Mouse (Mus musculus) liver, postnatal 0 days (tissue): ENCODE data around the gene Myh9. TPM values are rescaled to one million over a fixed set of nuclear protein-coding genes. Genes with fewer than 3 reads are reported as not detected.
A peak's percentile ranks its signal among the peaks of the same experiment; 100 is the strongest.
"Not testable (repeated sequence)": the region's sequence is repeated elsewhere in the genome, so short reads cannot be mapped to it uniquely, and the experiment has no call there.

Experiments used
- ATAC-seq: fragments of 200-750 bp; cut with Nextera tagmentation; 2 replicates; pipeline ENCODE4 v1.8.0; 2017; ENCODE audit warnings: mild to moderate bottlenecking, moderate library complexity
- DNase-seq: peaks from one replicate; pipeline ENCODE4 v3.0.0-alpha.2; 2016
- H3K27ac ChIP-seq: fragments of 300-500 bp; sonication (generic); 2 replicates; pipeline ENCODE4 v1.5.1; 2014; ENCODE audit warnings: antibody characterized with exemption, moderate library complexity, mild to moderate bottlenecking, low read depth
- H3K27me3 ChIP-seq: fragments of 300-500 bp; sonication (generic); 2 replicates; pipeline ENCODE4 v1.6.1; 2014; ENCODE audit warnings: low read length, control low read depth, mixed read lengths; ENCODE audit not compliant: insufficient read depth
- H3K36me3 ChIP-seq: fragments of 300-500 bp; sonication (generic); replicated peaks from 2 replicates; pipeline ENCODE4 v1.6.1; 2014; ENCODE audit warnings: mild to moderate bottlenecking, control low read depth, low read length, moderate library complexity, mixed read lengths; ENCODE audit not compliant: insufficient read depth
- H3K4me1 ChIP-seq: fragments of 300-500 bp; sonication (generic); 2 replicates; pipeline ENCODE4 v1.6.1; 2014; ENCODE audit warnings: antibody characterized with exemption, mild to moderate bottlenecking, control low read depth; ENCODE audit not compliant: insufficient read depth
- H3K4me2 ChIP-seq: fragments of 300-500 bp; sonication (generic); 2 replicates; pipeline ENCODE4 v1.6.1; 2014; ENCODE audit warnings: low read depth, mild to moderate bottlenecking, low read length, moderate library complexity, mixed read lengths
- H3K4me3 ChIP-seq: fragments of 300-500 bp; sonication (generic); 2 replicates; pipeline ENCODE4 v1.5.1; 2014; ENCODE audit warnings: low read depth, low read length
- H3K9ac ChIP-seq: fragments of 300-500 bp; sonication (generic); replicated peaks from 2 replicates; pipeline ENCODE4 v1.6.1; 2014; ENCODE audit warnings: mild to moderate bottlenecking, moderate library complexity
- H3K9me3 ChIP-seq: fragments of 300-500 bp; sonication (generic); 2 replicates; pipeline ENCODE4 v1.6.1; 2016; ENCODE audit warnings: mild to moderate bottlenecking, control low read depth, low read length, mixed read lengths
- CTCF ChIP-seq: sonication (generic); IDR thresholded peaks from 2 replicates; pipeline ENCODE4 v1.5.1; 2016; ENCODE audit warnings: antibody characterized with exemption, low read depth
- WGBS: fragments of 180-500 bp; shearing (Covaris S2); extraction: QIAGEN DNeasy Blood & Tissue Kit; methylation state at CpG from one replicate; pipeline ENCODE4 v1.1.7; 2014; ENCODE audit not compliant: insufficient replicate concordance; 5-methylcytosine and 5-hydroxymethylcytosine counted together
- polyA plus RNA-seq: library from polyadenylated mRNA; unstranded; fragments of >200 nt; fragmentation: Nextera tagmentation; extraction: Ambion mirVana; gene quantifications from 2 replicates; pipeline ENCODE4 v1.2.1, GENCODE M21; 2015

The Myh9 gene
- polyA plus RNA-seq, 1 experiment from 2014 or later, result 22.4 TPM

GRCm38 (mm10) chr15:77727139-77727538, 114.8 kb downstream of the Myh9 start:
- not testable (repeated sequence) for H3K27ac ChIP-seq, H3K9me3 ChIP-seq, H3K4me3 ChIP-seq, ATAC-seq, H3K36me3 ChIP-seq, H3K9ac ChIP-seq, H3K27me3 ChIP-seq, H3K4me2 ChIP-seq, DNase-seq, H3K4me1 ChIP-seq
- peak; percentile 66 for TF ChIP-seq CTCF
- WGBS, result 14% methylated on average over 3 of the region's 3 CpGs

- H3K4me3 ChIP-seq, H3K9me3 ChIP-seq, ATAC-seq, H3K27ac ChIP-seq, H3K4me1 ChIP-seq, H3K27me3 ChIP-seq, H3K9ac ChIP-seq, DNase-seq, H3K36me3 ChIP-seq, H3K4me2 ChIP-seq: not testable (repeated sequence)
- 47% methylated on average over 5 of the region's 6 CpGs for WGBS
These were observed 116.5 kb downstream of the Myh9 start for GRCm38 (mm10) chr15:77725393-77726020.

GRCm38 (mm10) chr15:77724208-77724911, 117.6 kb downstream of the Myh9 start:
- not testable (repeated sequence) for H3K27ac ChIP-seq, H3K4me3 ChIP-seq, H3K27me3 ChIP-seq, ATAC-seq, H3K9ac ChIP-seq, DNase-seq, H3K9me3 ChIP-seq, H3K4me2 ChIP-seq, H3K36me3 ChIP-seq, H3K4me1 ChIP-seq
- 0% methylated on average over 2 of the region's 10 CpGs for WGBS

GRCm38 (mm10) chr15:77721509-77721908, 120.5 kb downstream of the Myh9 start:
- H3K4me2 ChIP-seq, H3K4me1 ChIP-seq, DNase-seq, ATAC-seq, H3K4me3 ChIP-seq, H3K36me3 ChIP-seq, H3K27me3 ChIP-seq, H3K9ac ChIP-seq, H3K9me3 ChIP-seq, H3K27ac ChIP-seq: not testable (repeated sequence)
- WGBS, result no CpG with 5 or more reads among the region's 3 CpGs

GRCm38 (mm10) chr15:77718240-77718639, 123.7 kb downstream of the Myh9 start:
- H3K36me3 ChIP-seq, H3K9ac ChIP-seq, H3K4me1 ChIP-seq, H3K27me3 ChIP-seq, H3K4me3 ChIP-seq, H3K9me3 ChIP-seq, H3K27ac ChIP-seq, H3K4me2 ChIP-seq, DNase-seq, ATAC-seq: not testable (repeated sequence)
- WGBS, result 62% methylated on average over 2 of the region's 6 CpGs

Other genes with a start within 250 kb of the Myh9 start
- gene Apol10b, start 246.1 kb downstream of the Myh9 start, polyA plus RNA-seq, result not detected in 2 replicates
- gene Gm36245, start 242.9 kb downstream of the Myh9 start, polyA plus RNA-seq, result not detected in 2 replicates
- gene Apol11b, start 198.9 kb downstream of the Myh9 start, polyA plus RNA-seq, result 2.3 and 2.7 TPM in 2 replicates
- gene Apol7e, start 143.3 kb downstream of the Myh9 start, polyA plus RNA-seq, result 0.12 TPM in 2 replicates
- 0.51 and 0.78 TPM in 2 replicates for gene Apol9b, start 113.1 kb downstream of the Myh9 start, polyA plus RNA-seq
- gene Apol8, start 85.2 kb downstream of the Myh9 start, polyA plus RNA-seq, result 7.7 and 9.8 TPM in 2 replicates
- 258 and 261 TPM in 2 replicates for gene Txn2, start 86.8 kb upstream of the Myh9 start, polyA plus RNA-seq
- 0.56 and 0.71 TPM in 2 replicates for gene Foxred2, start 114.5 kb upstream of the Myh9 start, polyA plus RNA-seq
- 61.2 and 68.4 TPM in 2 replicates for gene Eif3d, start 128.6 kb upstream of the Myh9 start, polyA plus RNA-seq